ENCODE assay signal across 8 mouse cellular contexts in genomic region chr2:170267152-170267551, GRCm38 (mm10).
DNase-seq lines count a peak whose midpoint lies in the region; ATAC-seq and TF ChIP-seq lines count a peak whose summit lies in the region.

No protein-coding gene starts in this region.

- no peaks in the 10 kb centered on the region; the same call in 1 of the 2 replicates for H3K4me1 ChIP-seq in liver, embryonic 11.5 days (replicated peaks; ENCODE audit: control insufficient read depth, insufficient read depth, low read length)
- 0 out of 2 replicates have a peak, but pooled peaks cover 8% of the 10 kb centered on the region for H3K4me1 ChIP-seq in neural tube, embryonic 14.5 days (ENCODE audit: control insufficient read depth, insufficient read depth, low read length)

- no peak overlapping the region for H3K9ac ChIP-seq in liver, embryonic 11.5 days (ENCODE audit: low read depth, low read length)
- H3K9ac ChIP-seq in neural tube, embryonic 14.5 days (replicated peaks; ENCODE audit: low read depth, low read length): no peak overlapping the region

- no peak for ATAC-seq in liver, embryonic 11.5 days (replicated peaks; ENCODE audit: low FRiP score)
- ATAC-seq in neural tube, embryonic 14.5 days (ENCODE audit: low read depth): no peak

- H3K27ac ChIP-seq in gastrocnemius, adult 2 months: peak overlapping the region; percentile 67
- H3K27ac ChIP-seq in liver, embryonic 11.5 days (ENCODE audit: low read depth, low read length): no peak overlapping the region
- no peak overlapping the region; the same call in 1 of the 2 replicates for H3K27ac ChIP-seq in neural tube, embryonic 14.5 days (ENCODE audit: low read depth, low read length)

- DNase-seq in gastrocnemius, adult 2 months: no peak
- no peak for DNase-seq in gastrocnemius, postnatal 25 days
- peak; percentile 36 for DNase-seq in heart, postnatal 4 days
- no peak for DNase-seq in liver, embryonic 11.5 days (ENCODE audit: low spot score)
- DNase-seq in adipocyte (ENCODE audit: low spot score): no peak
- no peak for DNase-seq in right cerebral cortex, postnatal 25 days
- DNase-seq in left cerebral cortex, postnatal 36 days (ENCODE audit: low spot score in 2 of 2): no peak

- no peaks in the 10 kb centered on the region for H3K9me3 ChIP-seq in liver, embryonic 11.5 days (ENCODE audit: control insufficient read depth, low read length)
- H3K9me3 ChIP-seq in neural tube, embryonic 14.5 days (ENCODE audit: control insufficient read depth, low read length): no peaks in the 10 kb centered on the region

- TF ChIP-seq CTCF in gastrocnemius, adult 2 months (IDR thresholded peaks at IDR 0.05): no peak

- H3K4me2 ChIP-seq in liver, embryonic 11.5 days: peak overlapping the region; percentile 57
- peak overlapping the region; percentile 37 for H3K4me2 ChIP-seq in neural tube, embryonic 14.5 days (ENCODE audit: low read depth, low read length)

- no peaks in the 10 kb centered on the region for H3K36me3 ChIP-seq in liver, embryonic 11.5 days (ENCODE audit: control insufficient read depth, insufficient read depth, low read length)
- no peaks in the 10 kb centered on the region for H3K36me3 ChIP-seq in neural tube, embryonic 14.5 days (ENCODE audit: control insufficient read depth, insufficient read depth, low read length)

- no peaks in the 10 kb centered on the region for H3K27me3 ChIP-seq in liver, embryonic 11.5 days (replicated peaks; ENCODE audit: control insufficient read depth, insufficient read depth, low read length)
- H3K27me3 ChIP-seq in neural tube, embryonic 14.5 days (ENCODE audit: control insufficient read depth, insufficient read depth, low read length): no peaks in the 10 kb centered on the region

- H3K4me3 ChIP-seq in gastrocnemius, adult 2 months: peak overlapping the region; percentile 65
- H3K4me3 ChIP-seq in liver, embryonic 11.5 days (ENCODE audit: low read depth, low read length): no peak overlapping the region
- peak overlapping the region; percentile 14; the same call in 1 of the 2 replicates for H3K4me3 ChIP-seq in neural tube, embryonic 14.5 days (ENCODE audit: low read depth, low read length)

- 24% methylated on average over 12 of the region's 12 CpGs for WGBS in liver, embryonic 11.5 days
- 11% methylated on average over 12 of the region's 12 CpGs for WGBS in neural tube, embryonic 14.5 days

- intact Hi-C loops in gastrocnemius, adult 2 months (cut with DNase I): no loop called here
- intact Hi-C loops in left cerebral cortex, postnatal 36 days (cut with DNase I): no loop called here
